Mouse (Mus musculus) layer of hippocampus, adult 8-10 months (tissue): ENCODE data around the gene Naip2. TPM values are rescaled to one million over a fixed set of nuclear protein-coding genes. Genes with fewer than 3 reads are reported as not detected.
"Not testable (repeated sequence)": the region's sequence is repeated elsewhere in the genome, so short reads cannot be mapped to it uniquely, and the experiment has no call there.

ENCODE experiments used
- DNase-seq, 2 experiments: peaks; one replicate each; pipeline ENCODE4 v3.0.0; 2022; ENCODE audit warnings: low spot score in 2 of 2
- total RNA-seq, 4 experiments: library from RNA; stranded (reverse); gene quantifications; 2 replicates each; pipeline ENCODE4 v1.2.4; 2022

The Naip2 gene
- 1 to 10 TPM in 2 of 4 experiments, under 1 TPM in 2; 0.43 to 4.5 (median 2.3) TPM for total RNA-seq

GRCm38 (mm10) chr13:100201659-100202333 is at the start of gene Naip2:
TSS of gene Naip2 (minus strand) at chr13:100202092.
- not testable (repeated sequence) for DNase-seq

- not testable (repeated sequence) for DNase-seq
These were observed 45.1 kb upstream of the Naip2 start for GRCm38 (mm10) chr13:100246896-100247519.

- DNase-seq: not testable (repeated sequence)
These were observed 44.3 kb upstream of the Naip2 start, which contains the start of gene Naip5 for GRCm38 (mm10) chr13:100246223-100246622. TSS of gene Naip5 (minus strand) at chr13:100246323.

GRCm38 (mm10) chr13:100243702-100244101 is 41.8 kb upstream of the Naip2 start:
- no peak for DNase-seq

GRCm38 (mm10) chr13:100213683-100214082 is 11.8 kb upstream of the Naip2 start:
- DNase-seq: not testable (repeated sequence)

- no peak for DNase-seq
These were observed 8.6 kb upstream of the Naip2 start for GRCm38 (mm10) chr13:100210540-100210939.

GRCm38 (mm10) chr13:100203319-100203718 is 1.4 kb upstream of the Naip2 start:
- no peak for DNase-seq

GRCm38 (mm10) chr13:100200778-100201177 is 1.1 kb downstream of the Naip2 start:
- no peak for DNase-seq

- DNase-seq: no peak
These were observed 6.5 kb downstream of the Naip2 start for GRCm38 (mm10) chr13:100195421-100195820.

GRCm38 (mm10) chr13:100183111-100183510 is 18.8 kb downstream of the Naip2 start:
- DNase-seq: not testable (repeated sequence)

- not testable (repeated sequence) for DNase-seq
These were observed 27.5 kb downstream of the Naip2 start for GRCm38 (mm10) chr13:100174360-100174759.

- DNase-seq: not testable (repeated sequence)
These were observed 35.5 kb downstream of the Naip2 start for GRCm38 (mm10) chr13:100166378-100166777.

GRCm38 (mm10) chr13:100162467-100162866 is 39.4 kb downstream of the Naip2 start:
- DNase-seq: not testable (repeated sequence)

GRCm38 (mm10) chr13:100161171-100161870 is 40.6 kb downstream of the Naip2 start:
- DNase-seq: not testable (repeated sequence)

- DNase-seq: no peak
These were observed 45.3 kb downstream of the Naip2 start for GRCm38 (mm10) chr13:100156624-100157023.

- DNase-seq: no peak
These were observed 49.2 kb downstream of the Naip2 start for GRCm38 (mm10) chr13:100152659-100153058.

- no peak for DNase-seq
These were observed 60.1 kb downstream of the Naip2 start for GRCm38 (mm10) chr13:100141646-100142314.

GRCm38 (mm10) chr13:100125258-100125643 is 76.6 kb downstream of the Naip2 start:
- no peak for DNase-seq

- DNase-seq: peak; percentile 89 to 94
These were observed 77.3 kb downstream of the Naip2 start, which contains the start of gene Smn1 for GRCm38 (mm10) chr13:100124423-100125257. TSS of gene Smn1 (plus strand) at chr13:100124852.

- DNase-seq: no peak
These were observed 77.9 kb downstream of the Naip2 start for GRCm38 (mm10) chr13:100123970-100124369.
